Mouse (Mus musculus) adrenal gland, adult (tissue): ENCODE measurements around the gene Dok5.

Experiments used
- DNase-seq, 2 experiments: peaks; one replicate each; pipeline ENCODE4 v3.0.0; 2022 to 2023; ENCODE audit warnings: low spot score in 1 of 2; ENCODE audit not compliant: inconsistent age in 2 of 2

Gene Dok5

DNA sequence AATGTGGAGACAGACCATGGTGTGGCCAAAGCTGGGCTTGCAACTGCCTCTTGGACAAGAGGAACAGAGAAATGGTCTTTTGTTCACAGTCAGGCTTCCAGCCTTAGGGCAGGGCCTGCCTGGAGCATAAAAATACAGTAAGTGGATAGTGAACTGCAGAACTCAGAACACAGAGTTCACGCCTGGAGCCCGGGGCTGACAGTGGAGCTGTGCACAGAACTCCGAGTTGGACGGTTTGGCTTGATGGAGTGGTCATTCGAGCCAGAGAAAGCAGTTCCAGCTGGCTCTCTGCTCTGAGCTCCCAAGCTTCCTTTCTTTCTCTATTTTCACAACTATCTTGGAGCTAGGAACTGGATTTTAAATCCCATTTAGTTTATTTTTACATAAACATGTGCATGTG lies 124.5 kb downstream of the Dok5 start:
- no peak for DNase-seq

DNA sequence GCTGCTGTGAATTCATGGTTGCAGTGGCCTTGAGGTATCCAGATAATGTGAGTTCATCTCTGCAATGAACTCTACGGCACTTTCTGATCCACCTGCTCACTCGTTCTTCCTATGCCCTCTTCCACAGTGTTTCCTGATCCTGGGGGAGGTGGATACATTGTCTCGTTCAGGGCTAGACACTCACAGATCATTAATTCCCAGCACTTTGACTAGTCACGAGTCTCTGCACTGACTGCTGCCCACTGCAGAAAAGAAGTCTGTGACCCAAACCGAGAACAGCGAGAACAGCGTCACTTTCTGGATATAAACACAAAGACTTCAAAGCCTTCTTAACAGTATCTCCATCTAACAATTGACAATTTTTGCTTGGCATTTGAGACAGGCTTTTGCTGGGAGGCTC lies 125.9 kb downstream of the Dok5 start:
- no peak for DNase-seq

DNA sequence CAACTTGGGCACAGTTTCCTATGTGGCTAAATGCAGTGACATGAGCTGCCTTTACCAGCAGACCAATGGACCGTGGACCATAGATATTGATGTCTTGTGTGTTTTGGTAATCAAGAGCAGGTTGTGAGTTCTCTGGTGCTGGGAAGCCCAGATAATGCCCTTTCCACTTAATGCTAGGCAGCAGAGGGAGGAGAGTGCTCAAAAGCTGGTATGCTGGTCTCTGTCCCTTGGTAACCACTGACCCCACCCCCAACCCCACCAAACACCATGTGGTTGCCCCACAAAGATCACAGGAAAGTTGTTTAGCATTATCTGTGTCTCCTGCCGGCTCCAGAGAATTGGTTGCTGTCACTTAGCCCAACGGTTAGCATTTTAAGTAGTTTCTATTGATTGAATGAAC lies 127.0 kb downstream of the Dok5 start:
- DNase-seq: no peak

DNA sequence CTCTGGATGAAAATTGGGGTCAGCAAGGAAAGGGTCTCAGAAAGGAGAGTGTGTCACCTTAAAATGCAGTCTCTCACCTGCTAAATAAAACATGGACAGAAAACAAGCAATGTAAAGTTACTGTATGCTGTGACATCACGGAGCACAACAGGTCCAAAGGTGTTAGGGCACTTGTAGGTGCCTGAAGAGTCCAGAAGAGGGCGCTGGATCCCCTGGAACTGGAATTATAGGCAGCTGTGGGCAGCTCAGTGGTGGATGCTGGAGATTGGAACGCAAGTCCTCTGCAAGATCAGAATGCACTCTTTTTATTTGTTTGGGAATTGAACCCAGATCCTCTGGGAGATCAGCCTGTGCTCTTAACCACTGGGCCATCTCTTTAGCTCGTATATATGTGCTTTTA lies 129.0 kb downstream of the Dok5 start:
- peak in 1 of 2 experiments; percentile 48 for DNase-seq

DNA sequence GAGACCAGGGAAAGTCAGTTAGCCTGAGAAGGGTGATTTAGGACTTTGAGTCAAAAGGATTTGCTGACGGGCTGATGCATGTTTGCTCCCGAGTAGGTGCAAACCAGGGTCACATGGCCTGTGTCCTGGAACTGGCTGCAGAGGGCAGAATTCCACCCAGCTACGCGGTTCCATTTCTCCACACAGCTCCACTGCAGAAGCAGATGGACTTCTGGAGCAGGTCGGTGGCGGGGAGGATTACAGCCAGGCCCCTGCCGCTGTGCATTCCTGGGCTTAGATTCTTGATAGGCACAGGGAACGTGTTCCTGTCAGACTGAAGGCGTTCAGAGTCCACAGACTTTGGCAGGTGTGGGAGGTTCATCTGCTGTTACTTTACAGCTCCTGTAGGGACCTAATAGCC lies 131.2 kb downstream of the Dok5 start:
- no peak for DNase-seq

DNA sequence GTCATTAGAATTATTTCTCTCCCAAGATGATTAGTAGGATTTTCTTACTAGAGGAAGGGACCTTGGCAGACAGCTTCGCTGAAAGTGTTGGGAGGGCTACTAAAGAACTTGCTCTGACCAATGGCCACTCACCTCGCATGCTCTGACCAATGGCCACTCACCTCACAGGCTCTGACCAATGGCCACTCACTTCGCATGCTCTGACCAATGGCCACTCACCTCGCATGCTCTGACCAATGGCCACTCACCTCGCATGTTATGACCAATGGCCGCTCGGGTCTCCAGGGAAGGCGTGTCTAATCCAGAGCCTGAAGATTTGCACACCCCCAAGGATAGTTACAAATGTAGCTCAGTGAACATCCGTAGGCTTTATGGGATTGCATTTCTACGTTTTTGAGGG lies 131.6 kb downstream of the Dok5 start:
- DNase-seq: no peak

DNA sequence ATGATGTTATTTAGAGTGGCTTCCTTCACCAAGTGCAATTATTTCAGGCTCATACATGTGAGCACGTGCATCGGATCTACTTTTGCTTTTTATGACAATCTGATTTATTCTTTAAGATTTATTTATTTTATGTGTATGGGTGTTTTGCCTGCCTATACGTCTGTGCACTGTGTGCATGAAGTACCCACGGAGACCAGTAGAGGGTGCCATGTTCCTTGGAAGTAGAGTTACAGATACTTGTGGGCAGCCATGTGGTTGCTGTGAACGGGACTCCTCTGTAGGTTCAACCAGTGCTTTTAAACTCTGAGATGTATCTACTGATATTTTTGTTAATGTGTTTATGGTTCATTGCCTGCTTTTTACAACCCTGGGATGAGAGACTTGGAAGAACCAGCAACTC lies 132.4 kb downstream of the Dok5 start:
- no peak for DNase-seq

DNA sequence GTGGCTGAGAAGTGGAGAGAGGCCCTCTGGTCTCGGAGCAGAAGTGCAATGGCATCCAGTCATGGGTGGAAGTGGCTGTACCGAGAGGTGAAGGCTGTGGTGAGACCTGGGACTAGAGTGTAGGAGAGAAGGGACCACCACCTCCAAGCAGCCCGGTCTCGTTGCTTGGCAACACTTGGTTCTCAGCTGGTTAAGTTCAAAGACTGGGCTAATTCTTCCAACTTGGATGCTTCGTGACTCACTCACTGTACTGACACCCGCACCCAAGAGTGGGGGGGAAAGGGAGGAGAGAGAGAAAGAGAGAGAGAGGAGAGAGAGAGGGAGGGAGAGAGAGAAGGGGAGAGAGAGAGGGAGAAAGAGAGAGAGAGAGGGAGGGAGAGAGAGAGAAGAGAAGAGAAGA lies 133.2 kb downstream of the Dok5 start:
- DNase-seq: no peak

DNA sequence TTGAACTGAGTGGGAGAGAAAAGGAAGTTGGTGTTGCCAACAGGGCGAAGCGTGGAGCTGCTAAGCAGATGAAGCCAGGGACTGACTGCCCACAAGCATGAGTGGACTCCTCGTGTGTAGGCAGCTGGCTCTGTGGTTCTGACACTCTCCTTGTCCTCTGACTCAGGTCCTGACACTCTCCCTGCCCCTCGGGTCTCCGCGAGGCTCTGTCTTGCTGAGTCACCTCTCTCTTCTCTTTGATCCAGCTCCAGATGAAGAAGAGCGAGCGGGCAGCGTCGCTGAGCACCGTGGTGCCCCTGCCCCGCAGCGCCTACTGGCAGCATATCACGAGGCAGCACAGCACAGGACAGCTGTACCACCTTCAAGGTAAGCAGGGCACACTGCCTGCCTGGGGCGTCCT lies 139.0 kb downstream of the Dok5 start:
- peak; percentile 50 to 61 for DNase-seq

DNA sequence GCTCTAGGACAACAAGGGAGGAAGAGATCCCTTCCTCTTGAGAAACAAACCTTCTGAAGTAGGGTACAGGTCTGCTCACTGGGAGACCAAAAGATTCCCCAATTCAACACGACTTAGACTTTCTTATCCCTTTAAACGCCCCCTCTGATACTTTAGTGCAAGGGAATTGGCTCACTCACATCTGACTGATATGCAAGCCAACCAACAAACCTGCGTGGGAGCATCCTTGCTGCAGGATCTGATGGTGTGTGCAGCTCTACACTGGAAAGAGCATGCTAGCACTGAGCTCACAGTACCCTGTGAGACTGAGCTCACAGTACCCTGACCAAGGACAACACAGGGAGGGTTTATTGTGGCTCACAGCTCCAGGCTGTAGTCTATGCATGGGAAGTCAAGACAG lies 139.9 kb downstream of the Dok5 start:
- DNase-seq: no peak

DNA sequence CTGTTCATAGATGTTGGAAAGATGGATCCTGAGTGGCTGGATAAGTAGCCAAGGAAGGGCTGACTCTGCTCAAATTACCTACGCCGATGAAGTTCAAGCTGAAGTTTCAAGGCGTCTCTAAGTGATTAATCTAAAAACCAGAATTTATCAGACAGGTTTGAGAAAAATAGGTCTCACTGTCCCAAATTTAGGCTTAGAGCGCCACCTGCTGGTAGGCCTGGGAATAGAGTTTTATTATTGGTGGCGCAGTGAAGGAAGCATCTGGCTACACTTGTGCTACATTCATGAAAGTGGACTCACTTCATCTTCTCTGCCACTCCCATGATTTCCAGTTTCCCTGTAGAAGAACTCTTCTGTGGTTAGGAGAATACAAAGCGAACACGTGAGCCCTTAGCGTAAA lies 141.8 kb downstream of the Dok5 start:
- peak; percentile 56 to 91 for DNase-seq

DNA sequence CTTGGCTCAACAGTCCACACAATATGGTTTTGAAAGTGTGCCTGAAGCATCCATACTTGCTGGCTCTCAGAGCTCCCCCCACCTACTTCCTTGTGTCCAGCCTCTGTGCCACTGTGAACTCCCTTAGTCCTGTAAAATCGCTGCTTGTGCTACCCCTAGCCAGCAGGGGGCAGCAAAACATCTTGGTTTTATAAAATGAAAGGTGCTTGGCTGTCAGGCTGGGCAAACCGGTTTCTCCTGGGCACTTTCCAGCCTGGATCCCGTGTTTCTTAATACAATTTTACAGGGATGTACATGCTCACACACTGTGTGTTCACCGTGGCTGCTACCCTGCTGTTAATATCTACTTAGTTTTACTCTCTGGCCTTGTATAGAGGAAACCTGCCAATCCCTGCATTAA lies 145.9 kb downstream of the Dok5 start:
- peak; percentile 67 to 90 for DNase-seq

DNA sequence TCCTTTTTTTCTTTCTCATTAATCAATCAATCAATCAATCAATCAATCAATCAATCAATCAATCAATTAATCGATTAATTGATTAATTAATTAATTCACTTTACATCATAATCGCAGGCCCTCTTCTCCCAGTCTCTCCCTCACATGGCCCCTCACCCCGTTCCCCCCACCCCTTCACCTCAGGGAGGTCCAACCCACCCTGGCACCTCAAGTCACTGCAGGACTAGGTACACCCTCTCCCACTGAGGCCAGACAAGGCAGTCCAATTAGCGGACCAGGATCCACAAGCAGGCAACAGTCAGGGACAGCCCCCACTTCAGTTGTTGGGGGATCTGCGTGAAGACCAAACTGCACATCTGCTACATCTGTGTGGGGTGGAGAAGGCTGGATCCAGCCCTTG lies 146.3 kb downstream of the Dok5 start:
- no peak for DNase-seq

DNA sequence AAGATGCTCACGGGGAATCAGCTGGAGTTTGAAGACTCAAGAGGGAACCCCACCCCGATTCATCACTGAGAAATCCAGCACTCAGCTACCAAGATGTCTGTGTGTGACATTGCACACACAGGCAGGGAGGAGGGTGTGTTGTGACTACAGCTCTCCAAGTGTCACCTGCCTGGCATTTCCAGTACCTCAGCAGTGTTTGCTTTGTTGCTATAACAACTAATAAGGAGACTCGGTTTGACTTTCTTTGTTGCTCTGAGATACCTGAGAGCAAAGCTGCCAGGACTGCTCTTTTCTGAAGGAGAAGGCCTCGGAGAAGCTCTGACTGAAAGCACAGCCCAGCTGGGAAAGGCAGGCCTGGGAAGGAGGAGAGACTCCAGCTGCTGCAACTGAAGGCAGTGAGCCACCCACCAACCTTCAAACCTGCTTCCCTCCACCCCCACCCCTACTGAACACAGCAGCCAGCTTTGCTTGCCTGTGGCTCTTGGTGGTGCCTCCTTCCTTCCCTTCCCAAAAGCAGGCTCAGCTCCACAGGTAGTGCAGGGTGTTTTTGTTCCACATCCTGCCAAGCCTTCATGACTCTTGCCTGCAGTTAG lies 152.7 kb downstream of the Dok5 start:
- no peak for DNase-seq

DNA sequence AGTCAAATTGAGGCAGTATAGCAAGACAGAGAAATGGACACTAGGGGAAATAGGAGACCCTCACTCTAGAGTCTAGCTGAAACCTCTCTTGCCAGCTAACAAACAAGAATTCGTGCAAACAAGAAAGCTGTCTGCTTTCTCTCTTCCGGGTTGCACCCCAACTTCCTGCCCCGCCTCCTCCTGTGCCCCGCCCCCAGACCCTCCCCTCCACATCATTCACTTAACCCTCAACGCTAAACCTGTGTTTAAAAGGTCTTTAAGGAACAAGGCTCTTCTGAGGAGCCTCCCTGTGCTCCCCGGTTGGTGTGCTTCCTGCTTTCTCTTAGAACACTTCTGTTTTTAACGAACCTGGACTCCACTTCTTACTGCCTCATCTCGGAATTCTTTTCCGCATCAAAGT lies 156.4 kb downstream of the Dok5 start:
- DNase-seq: no peak

DNA sequence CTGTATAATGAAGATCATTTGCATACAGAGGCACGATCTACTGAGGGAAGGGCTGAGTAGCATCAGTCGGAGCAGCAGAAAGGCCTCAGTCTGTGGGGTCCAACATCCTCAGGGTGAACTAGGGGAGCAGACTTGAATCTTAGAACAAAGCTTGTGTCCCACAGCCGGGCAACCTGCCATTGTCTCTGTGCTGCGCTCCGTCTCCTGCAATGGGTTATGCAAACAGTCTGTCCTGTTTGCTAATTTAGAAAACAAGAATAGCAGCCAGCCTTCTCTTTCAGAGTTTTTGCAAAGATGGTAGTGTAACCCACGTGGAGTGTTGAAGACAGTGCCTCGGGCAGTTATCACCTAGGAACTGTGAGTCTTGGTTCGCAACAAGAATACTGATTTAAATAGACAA lies 163.5 kb downstream of the Dok5 start:
- DNase-seq: no peak

DNA sequence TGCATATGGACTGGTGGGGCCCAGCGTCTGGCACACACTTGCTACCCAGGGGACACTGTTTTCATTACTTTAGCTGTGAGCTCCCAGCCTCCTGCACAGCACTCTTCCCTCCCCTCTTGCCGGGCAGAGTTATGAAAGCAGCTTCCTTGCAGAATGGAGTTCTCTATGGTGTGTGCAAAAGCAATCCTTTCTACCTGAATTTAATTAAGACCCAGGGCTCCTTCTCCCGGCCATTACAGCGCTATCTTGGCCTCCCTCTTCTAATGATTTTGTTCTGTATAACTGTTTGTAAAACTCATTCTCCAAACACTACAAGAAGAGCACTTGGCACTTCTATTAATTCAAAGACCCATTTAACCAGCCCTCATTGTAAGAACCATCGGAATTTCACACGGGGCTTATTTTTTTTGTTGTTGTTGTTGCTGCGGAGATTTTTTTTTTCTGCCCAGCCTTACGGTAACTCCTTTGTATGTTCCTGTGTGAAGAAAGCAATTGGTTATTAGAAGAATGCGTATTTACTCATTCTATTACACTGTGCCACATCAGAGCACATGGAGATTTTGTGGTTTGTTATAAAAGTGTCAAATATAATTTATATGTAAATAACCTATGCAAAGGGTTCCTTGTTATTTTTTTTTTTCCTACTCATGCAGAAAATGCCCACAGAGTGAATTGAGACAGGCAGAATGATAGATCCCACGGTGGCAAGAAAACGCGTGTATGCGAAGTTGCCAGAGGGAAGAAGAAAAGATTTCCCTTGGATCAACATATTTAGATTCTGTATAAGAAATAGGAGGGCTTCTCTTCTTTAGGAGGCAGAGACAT lies 170.8 kb downstream of the Dok5 start:
- DNase-seq: no peak

DNA sequence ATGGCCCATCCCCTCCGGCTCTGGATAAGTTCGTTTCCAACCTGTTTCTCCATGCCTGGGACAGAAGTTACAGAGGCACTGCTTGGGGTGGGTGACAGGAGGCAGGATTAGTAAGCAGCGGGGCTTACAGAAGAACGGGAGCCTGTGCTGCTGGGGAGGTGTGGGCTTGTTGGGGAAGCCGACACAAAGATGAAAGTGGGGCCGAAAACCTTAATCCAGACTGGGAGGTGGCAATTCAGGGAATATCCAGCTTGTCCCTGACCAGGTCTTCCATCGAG lies 171.4 kb downstream of the Dok5 start:
- no peak for DNase-seq

DNA sequence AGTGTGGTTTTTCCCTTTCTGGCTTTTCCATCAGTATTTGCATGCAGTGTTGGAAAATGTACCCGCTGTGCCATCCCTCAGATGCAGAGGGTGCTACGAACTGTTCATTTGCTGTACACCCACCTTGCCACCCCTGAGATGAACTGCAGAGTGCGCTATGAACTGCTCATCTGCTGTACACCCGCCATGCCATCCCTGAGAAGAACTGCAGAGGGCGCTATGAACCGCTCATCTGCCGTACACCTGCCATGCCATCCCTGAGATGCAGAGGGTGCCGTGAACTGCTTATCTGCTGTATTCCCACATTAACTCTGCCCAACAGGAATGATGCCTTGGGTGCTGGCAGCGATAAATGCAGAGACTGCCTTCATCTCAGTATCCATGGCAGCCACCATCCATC lies 171.8 kb downstream of the Dok5 start:
- no peak for DNase-seq

DNA sequence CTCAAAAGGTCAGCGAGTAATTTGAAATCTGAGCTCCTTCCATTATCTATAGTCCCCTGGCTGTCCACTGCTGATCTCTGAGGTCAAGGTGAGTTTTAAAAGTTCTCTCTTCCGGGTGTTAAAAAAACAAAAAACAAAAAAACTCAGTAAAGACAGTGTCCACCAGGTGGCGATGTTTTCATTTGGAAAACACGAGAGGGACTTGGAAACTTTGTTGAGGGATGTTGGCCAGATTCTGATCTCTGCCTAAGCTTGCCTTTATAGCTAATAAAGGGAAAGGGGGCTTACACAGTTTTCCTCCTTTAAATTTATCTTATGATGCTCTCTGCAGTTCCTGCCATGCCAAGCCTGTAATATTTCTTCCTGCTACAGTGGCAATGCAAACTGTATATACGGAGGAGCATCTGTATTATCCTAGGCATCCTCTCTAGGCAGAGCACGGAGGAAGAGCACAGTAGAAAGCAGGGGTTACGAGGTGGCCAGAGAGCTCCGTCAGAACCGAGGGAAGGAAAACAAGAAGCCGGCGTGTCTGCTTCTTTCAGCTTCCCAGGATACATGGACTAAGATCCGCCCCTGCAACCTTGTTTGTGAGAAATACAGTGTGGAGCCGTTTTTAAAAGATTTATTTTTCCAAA lies 181.1 kb downstream of the Dok5 start:
- peak; percentile 12 to 83 for DNase-seq

DNA sequence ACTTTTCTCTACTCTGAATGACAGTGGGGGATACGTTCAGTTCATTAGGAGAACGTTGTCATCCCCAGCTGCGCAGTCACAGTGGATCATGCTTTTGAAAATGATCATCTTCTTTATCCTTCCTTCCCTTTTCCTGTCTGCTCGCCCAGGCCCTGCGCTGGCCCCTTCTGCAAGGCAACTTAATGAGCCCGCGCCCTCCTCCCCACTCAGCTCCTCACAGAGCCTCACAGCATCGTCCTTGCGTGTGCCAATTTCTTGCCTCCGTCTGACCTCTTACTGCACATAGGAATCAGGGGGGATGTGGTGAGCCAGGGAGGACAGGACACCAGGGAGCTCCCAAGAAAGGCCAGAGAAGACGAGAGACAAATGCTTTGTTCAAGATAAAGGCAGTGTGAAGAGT lies 182.3 kb downstream of the Dok5 start:
- no peak for DNase-seq

DNA sequence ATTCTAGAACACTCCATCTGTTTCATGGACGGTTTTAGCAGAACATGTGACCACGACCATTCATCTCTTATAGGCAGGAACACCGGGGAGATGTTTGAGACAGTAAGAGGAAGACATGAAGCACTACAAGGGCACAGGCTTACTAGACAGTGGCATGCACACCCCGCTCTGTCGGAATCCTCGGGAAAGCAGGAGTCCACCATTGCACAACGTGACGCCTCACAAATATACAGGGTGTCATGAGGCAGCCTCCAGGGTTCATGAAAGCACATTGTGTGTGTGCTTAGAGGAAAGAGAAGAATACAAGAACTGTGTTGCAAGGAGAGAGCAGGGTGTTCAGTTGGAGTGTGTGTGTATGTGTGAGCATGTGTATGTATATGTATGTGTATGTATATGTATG lies 184.0 kb downstream of the Dok5 start:
- DNase-seq: no peak

DNA sequence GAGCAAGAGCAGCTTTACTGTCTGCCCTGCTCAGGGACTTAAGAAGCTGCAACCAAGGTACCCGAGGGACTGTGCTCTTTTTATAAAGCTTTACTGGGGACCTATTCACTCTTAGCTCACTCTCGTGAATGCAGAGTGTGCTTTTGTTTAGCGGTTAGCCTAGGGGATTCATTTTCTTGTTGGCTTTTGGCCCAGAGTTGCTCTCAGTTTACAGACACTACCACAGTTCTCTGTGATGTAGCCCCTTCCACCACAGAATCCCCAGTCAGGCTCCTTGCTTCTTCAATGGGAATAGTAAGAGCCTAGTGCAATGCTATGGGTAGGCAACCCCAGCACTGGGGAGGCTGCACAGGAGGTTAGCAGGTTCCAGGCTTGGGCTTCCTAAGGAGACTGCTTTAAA lies 190.7 kb downstream of the Dok5 start:
- DNase-seq: no peak
